Mouse (Mus musculus) cerebellum, adult 11 months (tissue): Measurements from ENCODE around the gene Armh3.
A peak's percentile ranks its signal among the peaks of the same experiment; 100 is the strongest.

Experiments used
- DNase-seq: peaks from one replicate; pipeline ENCODE4 v3.0.0; 2022

The Armh3 gene

DNA sequence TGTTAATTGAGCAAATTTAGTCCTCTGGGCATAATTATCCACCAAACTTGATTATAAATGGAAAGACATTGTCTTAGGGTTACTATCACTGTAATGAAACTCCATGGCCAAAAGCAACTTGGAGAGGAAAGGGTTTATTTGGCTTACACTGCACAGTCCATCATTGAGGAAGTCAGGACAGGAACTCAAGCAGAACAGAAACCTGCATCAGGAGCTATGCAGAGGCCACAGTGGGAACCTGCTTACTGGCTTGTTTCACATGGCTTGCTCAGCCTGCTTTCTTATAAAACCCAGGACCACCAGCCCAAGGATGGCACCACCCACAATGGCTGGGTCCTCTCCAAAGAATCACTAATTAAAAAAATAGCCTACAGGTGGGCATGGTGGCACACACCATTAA is 13.9 kb downstream of the Armh3 start:
- DNase-seq = no peak

DNA sequence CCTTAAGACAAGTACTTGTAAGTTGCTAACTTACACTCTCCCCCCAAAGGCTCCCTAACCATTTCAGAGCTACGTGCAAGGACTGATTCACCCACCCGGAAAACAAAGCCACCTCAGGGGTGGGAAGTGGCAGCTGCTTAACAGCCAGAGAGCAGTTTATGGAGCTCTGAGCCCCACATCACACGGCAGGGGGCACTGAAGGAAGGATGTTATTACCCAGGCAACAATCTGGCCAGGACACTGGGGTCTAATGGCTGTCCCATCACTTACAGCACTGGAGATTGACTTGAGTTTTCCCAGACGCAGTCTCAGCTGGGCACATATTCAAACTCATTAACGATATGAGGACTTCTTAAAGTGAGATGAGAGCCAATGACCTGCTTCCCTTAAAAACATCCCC is 37.5 kb downstream of the Armh3 start:
- DNase-seq = no peak

DNA sequence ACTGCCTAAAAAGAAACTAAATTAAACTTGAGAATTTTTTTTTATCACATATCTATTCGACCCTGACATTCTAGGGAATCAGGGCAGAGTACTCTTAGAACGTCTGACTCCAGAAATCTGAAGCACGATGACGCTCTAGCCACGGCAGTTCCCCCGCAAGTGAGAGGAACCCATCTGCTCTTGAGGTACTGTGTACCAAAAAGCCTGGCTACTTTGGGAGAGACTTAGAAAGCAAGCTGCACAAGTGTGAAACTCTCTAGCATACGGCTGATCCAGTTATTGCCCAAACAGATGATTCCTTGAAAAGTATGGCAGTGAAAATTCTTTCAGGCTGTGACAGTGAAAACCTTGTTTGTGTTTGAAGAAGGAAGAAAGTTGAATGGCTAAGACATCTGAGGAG is 41.6 kb downstream of the Armh3 start:
- DNase-seq = no peak

GRCm38 (mm10) chr19:45953286-45953685 is 45.0 kb downstream of the Armh3 start:
- no peak for DNase-seq

- no peak for DNase-seq
Measured at GRCm38 (mm10) chr19:45949236-45949635, 49.1 kb downstream of the Armh3 start.

- no peak for DNase-seq
Measured at GRCm38 (mm10) chr19:45947764-45948163, 50.5 kb downstream of the Armh3 start.

GRCm38 (mm10) chr19:45947286-45947685 is 51.0 kb downstream of the Armh3 start:
- DNase-seq = no peak

DNA sequence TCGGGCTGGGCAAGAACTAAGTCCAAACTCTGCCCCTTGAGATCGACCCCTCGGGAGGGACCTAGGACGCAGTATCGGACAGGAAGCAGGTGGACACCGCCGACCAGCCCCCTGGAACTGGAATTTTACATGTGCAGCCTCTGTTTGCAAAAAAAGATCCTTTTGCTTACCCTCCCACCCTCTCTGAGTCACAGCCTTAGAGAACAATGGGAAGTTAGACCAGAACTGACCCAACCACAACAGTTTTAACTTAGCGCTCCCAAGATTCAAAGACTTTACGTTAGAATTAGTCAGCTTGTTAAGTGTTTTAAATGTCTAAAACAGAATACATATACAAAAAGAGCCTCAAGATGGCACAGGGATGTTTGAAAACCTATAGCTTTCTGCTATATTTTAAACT is 51.7 kb downstream of the Armh3 start:
- DNase-seq = no peak

DNA sequence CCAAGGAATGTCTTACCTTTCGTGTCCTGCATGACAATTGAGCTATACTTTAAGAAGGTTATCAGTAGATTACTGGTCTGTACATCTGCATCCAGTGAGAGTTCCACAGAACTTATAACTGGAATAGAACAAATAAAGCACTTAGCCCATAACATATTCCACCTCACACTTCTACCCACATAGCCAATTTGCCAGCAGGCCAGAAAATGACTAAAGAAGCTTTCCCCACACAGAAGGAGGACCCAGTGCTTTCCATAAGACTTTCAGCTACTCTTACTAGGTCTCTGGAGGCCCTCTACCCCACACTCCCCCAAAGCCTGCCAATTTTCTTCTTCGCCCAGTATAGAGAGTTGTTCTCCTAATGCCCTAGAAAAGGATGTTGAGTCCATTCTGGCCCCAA is 52.3 kb downstream of the Armh3 start:
- DNase-seq = no peak

GRCm38 (mm10) chr19:45943758-45944157 is 54.5 kb downstream of the Armh3 start:
- no peak for DNase-seq

- DNase-seq = no peak
Measured at GRCm38 (mm10) chr19:45938064-45938463, 60.2 kb downstream of the Armh3 start.

- DNase-seq = peak; percentile 42
Measured at GRCm38 (mm10) chr19:45937530-45937929, 60.8 kb downstream of the Armh3 start.

DNA sequence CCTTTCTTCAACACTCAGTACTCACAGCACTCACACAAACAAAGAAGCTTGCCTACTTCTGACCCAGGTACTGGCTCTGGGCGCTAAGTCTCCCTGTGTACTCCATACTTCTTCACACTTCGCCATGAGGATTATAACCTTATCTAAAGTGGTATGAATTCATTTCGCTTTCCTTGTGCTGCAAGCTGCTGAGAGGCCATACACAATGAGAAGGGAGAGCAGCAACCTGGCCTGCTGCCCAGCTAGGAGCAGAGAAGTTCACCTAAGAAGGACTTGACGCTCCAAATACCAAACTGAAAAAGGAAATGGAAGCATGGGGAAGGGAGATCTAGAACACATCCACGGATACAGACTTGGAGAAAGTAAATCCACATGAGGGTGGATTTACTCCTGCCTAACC is 71.1 kb downstream of the Armh3 start:
- no peak for DNase-seq

GRCm38 (mm10) chr19:45926342-45926741 is 71.9 kb downstream of the Armh3 start:
- DNase-seq = no peak

- DNase-seq = no peak
Measured at GRCm38 (mm10) chr19:45920299-45921090, 77.8 kb downstream of the Armh3 start.

- no peak for DNase-seq
Measured at GRCm38 (mm10) chr19:45918406-45918805, 79.9 kb downstream of the Armh3 start.

- DNase-seq = no peak
Measured at GRCm38 (mm10) chr19:45917856-45918255, 80.4 kb downstream of the Armh3 start.

DNA sequence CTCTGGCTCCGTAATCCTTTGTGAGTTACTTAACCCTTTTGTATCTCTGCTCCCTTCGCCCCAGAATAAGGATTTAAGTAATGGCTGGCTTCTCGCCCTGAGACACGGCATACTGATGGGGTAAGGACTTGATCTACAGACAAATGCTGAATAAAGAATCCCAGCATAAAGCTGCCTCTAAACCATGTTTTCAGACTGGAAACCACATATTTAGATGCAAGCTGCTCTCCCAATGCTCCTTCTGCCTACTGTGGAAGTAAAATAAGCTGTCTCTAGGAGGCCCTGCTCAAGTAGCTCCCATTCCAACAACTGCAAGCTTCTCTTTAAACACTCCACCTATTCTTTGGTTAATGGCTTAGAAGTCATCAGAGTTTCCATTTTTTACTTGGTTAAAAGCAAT is 81.8 kb downstream of the Armh3 start:
- no peak for DNase-seq

DNA sequence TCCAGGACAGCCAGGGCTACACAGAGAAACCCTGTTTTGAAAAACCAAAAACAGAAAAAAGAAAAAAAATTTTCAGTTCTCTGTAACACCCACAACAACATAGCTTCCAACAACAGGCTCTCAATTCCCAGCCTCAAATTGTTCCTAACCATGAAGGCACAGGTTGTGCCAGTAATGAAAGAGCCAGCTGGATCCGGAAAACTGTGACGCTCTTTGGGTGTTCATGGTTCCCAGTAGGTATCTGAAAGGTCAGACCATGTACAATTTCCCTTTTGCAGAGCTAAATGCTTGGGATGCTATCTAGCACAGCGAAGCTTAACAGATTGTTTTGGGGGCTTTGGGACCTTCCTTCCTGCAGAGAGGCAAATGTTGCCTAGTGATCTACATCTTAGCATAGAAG is 82.3 kb downstream of the Armh3 start:
- DNase-seq = no peak

- DNase-seq = no peak
Measured at GRCm38 (mm10) chr19:45913036-45913435, 85.3 kb downstream of the Armh3 start.

DNA sequence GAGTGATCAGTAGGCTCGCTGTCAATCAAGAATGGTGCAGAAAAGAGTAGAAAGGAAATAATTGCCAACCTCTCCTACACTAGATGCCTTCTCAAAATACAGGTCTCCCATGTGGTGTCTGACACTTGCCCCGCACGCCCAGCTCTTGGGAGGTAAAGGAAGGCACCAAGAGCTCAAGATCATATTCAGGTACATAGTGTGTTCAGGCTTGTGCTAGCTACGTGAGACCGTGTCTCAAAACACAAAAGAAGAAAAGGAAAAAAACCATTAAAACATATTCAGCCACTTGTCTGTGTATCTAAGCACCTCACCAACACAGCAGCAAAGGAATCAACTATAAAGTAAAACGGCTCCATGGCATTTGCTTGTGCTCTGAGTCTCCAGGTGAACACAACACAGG is 85.9 kb downstream of the Armh3 start:
- DNase-seq = no peak

DNA sequence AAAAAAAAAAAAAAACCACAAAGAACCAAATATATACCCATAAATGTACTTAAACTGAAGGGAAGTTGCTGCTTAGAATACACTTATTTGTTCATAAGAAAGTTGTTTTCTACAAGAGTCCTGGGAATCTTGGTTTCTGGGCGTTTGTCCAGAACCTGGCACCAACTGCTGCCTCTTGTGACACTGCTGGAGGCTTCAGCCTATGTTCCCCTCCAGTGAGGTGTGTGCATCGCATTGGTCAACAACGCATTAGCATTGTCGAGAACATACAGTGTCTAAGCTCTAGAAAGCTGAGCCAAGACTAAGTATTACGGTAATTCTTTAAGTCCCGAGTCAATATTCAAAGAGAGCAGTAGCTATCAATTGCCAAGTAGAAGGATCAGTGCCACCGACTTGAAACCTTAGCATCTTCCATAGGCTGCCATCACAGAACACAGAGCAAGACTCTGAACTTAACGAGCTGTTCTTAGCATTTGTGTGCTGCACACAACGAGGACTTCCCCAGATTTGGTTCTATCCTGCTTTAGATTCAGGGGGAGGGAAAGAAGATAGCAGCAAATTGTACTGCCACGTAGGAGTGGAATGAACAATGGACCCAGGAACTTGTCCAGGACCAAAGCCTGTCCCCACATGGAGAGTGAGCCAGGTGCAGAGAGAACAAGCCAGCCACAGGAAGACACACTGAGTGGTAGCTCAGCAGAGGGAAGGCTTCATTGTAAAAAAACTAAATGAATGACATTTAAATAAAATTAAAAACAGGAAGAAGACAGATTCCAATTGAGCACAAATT is 86.9 kb downstream of the Armh3 start:
- no peak for DNase-seq

- DNase-seq = no peak
Measured at GRCm38 (mm10) chr19:45908246-45908645, 90.0 kb downstream of the Armh3 start.

DNA sequence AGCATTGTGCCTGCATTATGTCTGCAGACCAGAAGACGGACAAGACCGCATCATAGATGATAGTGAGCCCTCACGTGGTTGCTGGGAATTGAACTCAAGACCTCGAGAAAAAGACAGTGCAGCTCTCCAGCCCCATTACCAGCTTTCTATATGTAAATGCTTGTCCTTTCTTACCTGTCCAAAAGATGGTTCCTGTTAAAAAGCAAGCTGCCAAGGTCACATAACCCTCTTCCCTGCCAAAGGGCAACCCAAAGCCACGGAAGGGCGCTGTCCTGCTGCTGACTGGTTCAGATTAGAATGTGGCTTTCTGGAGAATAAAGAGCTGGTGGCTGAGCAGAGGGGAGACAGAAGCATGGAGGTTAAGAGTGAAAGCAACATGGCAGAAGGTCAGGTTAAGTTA is 90.9 kb downstream of the Armh3 start:
- DNase-seq = no peak
